Mouse (Mus musculus) erythroblast, embryonic 14.5 days (primary cell): ENCODE measurements at regions not wholly inside any gene's neighbourhood (a gene's known extent, or its start where the extent isn't known, plus 50 kb on each side); places are given as distances from the start of the nearest gene placed in this dataset.

ENCODE experiments used
- GATA1 ChIP-seq: IDR thresholded peaks from 2 replicates; pipeline ENCODE4 v1.6.1; 2012; ENCODE audit warnings: low read length, inconsistent platforms, mixed read lengths
- TAL1 ChIP-seq: IDR thresholded peaks from 3 replicates; pipeline ENCODE4 v1.6.1; 2012; ENCODE audit warnings: low read length, inconsistent platforms, mixed read lengths

GRCm38 (mm10) chr6:99884755-99885154 is 158.6 kb upstream of the Prok2 start:
- no peak for TF ChIP-seq GATA1
- no peak for TF ChIP-seq TAL1
